Mouse (Mus musculus): ENCODE measurements at regions not wholly inside any gene's neighbourhood (a gene's known extent, or its start where the extent isn't known, plus 50 kb on each side); places are given as distances from the start of the nearest gene placed in this dataset.

- no peaks in the 10 kb centered on the region for H3K27me3 ChIP-seq (ENCODE audit: control insufficient read depth, insufficient read depth, insufficient read length)
- no peaks in the 10 kb centered on the region for H3K79me3 ChIP-seq (ENCODE audit: low read depth)
- H3ac ChIP-seq (ENCODE audit: control insufficient read depth, insufficient read length, low read depth): no peak overlapping the region
- H3K36me3 ChIP-seq (ENCODE audit: control insufficient read depth, insufficient read depth): no peaks in the 10 kb centered on the region
- no peak overlapping the region for H3K4me3 ChIP-seq (ENCODE audit: insufficient read depth, poor library complexity, severe bottlenecking)
- TF ChIP-seq MYOG (IDR thresholded peaks at IDR 0.05; ENCODE audit: control insufficient read depth, extremely low read depth, insufficient read length): no peak
- no peak for TF ChIP-seq CTCF (IDR thresholded peaks at IDR 0.05; ENCODE audit: control insufficient read depth, insufficient read depth, insufficient read length)
- TF ChIP-seq MYOD1 (IDR thresholded peaks at IDR 0.05; ENCODE audit: control insufficient read depth, insufficient read length, low read depth): no peak
- TF ChIP-seq USF1 (IDR thresholded peaks at IDR 0.05; ENCODE audit: low read depth): no peak
- TF ChIP-seq MAX (IDR thresholded peaks at IDR 0.05): no peak
- TF ChIP-seq FOSL1 (IDR thresholded peaks at IDR 0.05; ENCODE audit: insufficient read depth, low read length, poor library complexity, severe bottlenecking): no peak
- TF ChIP-seq CEBPB (IDR thresholded peaks at IDR 0.05; ENCODE audit: low read depth): no peak
- no peaks in the 10 kb centered on the region for H3K79me2 ChIP-seq (ENCODE audit: control insufficient read depth, insufficient read depth)
These were observed 498.6 kb upstream of the Acvr2a start for GRCm38 (mm10) chr2:48315306-48315705.

- no peaks in the 10 kb centered on the region for H3K79me3 ChIP-seq (ENCODE audit: low read depth)
- H3K36me3 ChIP-seq (ENCODE audit: control insufficient read depth, insufficient read depth): no peaks in the 10 kb centered on the region
- no peak for TF ChIP-seq FOSL1 (IDR thresholded peaks at IDR 0.05; ENCODE audit: insufficient read depth, low read length, poor library complexity, severe bottlenecking)
- TF ChIP-seq USF1 (IDR thresholded peaks at IDR 0.05; ENCODE audit: low read depth): no peak
- no peak for TF ChIP-seq MYOG (IDR thresholded peaks at IDR 0.05; ENCODE audit: control insufficient read depth, extremely low read depth, insufficient read length)
- no peak for TF ChIP-seq MYOD1 (IDR thresholded peaks at IDR 0.05; ENCODE audit: control insufficient read depth, insufficient read length, low read depth)
- no peak for TF ChIP-seq MAX (IDR thresholded peaks at IDR 0.05)
- no peak for TF ChIP-seq CTCF (IDR thresholded peaks at IDR 0.05; ENCODE audit: control insufficient read depth, insufficient read depth, insufficient read length)
- no peak for TF ChIP-seq CEBPB (IDR thresholded peaks at IDR 0.05; ENCODE audit: low read depth)
- H3K79me2 ChIP-seq (ENCODE audit: control insufficient read depth, insufficient read depth): no peaks in the 10 kb centered on the region
- no peak overlapping the region for H3ac ChIP-seq (ENCODE audit: control insufficient read depth, insufficient read length, low read depth)
- no peak overlapping the region for H3K4me3 ChIP-seq (ENCODE audit: insufficient read depth, poor library complexity, severe bottlenecking)
- H3K27me3 ChIP-seq (ENCODE audit: control insufficient read depth, insufficient read depth, insufficient read length): no peaks in the 10 kb centered on the region
These were observed 497.6 kb upstream of the Acvr2a start for GRCm38 (mm10) chr2:48316180-48316889.

- no peak overlapping the region for H3K4me3 ChIP-seq (ENCODE audit: insufficient read depth, poor library complexity, severe bottlenecking)
- H3K79me2 ChIP-seq (ENCODE audit: control insufficient read depth, insufficient read depth): no peaks in the 10 kb centered on the region
- no peaks in the 10 kb centered on the region for H3K79me3 ChIP-seq (ENCODE audit: low read depth)
- no peak for TF ChIP-seq FOSL1 (IDR thresholded peaks at IDR 0.05; ENCODE audit: insufficient read depth, low read length, poor library complexity, severe bottlenecking)
- TF ChIP-seq MYOD1 (IDR thresholded peaks at IDR 0.05; ENCODE audit: control insufficient read depth, insufficient read length, low read depth): no peak
- no peak for TF ChIP-seq CEBPB (IDR thresholded peaks at IDR 0.05; ENCODE audit: low read depth)
- no peak for TF ChIP-seq USF1 (IDR thresholded peaks at IDR 0.05; ENCODE audit: low read depth)
- TF ChIP-seq MYOG (IDR thresholded peaks at IDR 0.05; ENCODE audit: control insufficient read depth, extremely low read depth, insufficient read length): no peak
- TF ChIP-seq CTCF (IDR thresholded peaks at IDR 0.05; ENCODE audit: control insufficient read depth, insufficient read depth, insufficient read length): no peak
- no peak for TF ChIP-seq MAX (IDR thresholded peaks at IDR 0.05)
- H3K27me3 ChIP-seq (ENCODE audit: control insufficient read depth, insufficient read depth, insufficient read length): no peaks in the 10 kb centered on the region
- no peak overlapping the region for H3ac ChIP-seq (ENCODE audit: control insufficient read depth, insufficient read length, low read depth)
- H3K36me3 ChIP-seq (ENCODE audit: control insufficient read depth, insufficient read depth): no peaks in the 10 kb centered on the region
These were observed 496.1 kb upstream of the Acvr2a start for GRCm38 (mm10) chr2:48317821-48318220.

- H3K27me3 ChIP-seq (ENCODE audit: control insufficient read depth, insufficient read depth, insufficient read length): no peaks in the 10 kb centered on the region
- H3K36me3 ChIP-seq (ENCODE audit: control insufficient read depth, insufficient read depth): no peaks in the 10 kb centered on the region
- TF ChIP-seq MYOG (IDR thresholded peaks at IDR 0.05; ENCODE audit: control insufficient read depth, extremely low read depth, insufficient read length) (no peak), CTCF (IDR thresholded peaks at IDR 0.05; ENCODE audit: control insufficient read depth, insufficient read depth, insufficient read length) (no peak), MYOD1 (IDR thresholded peaks at IDR 0.05; ENCODE audit: control insufficient read depth, insufficient read length, low read depth) (no peak), CEBPB (IDR thresholded peaks at IDR 0.05; ENCODE audit: low read depth) (no peak), MAX (IDR thresholded peaks at IDR 0.05) (no peak), FOSL1 (IDR thresholded peaks at IDR 0.05; ENCODE audit: insufficient read depth, low read length, poor library complexity, severe bottlenecking) (no peak), USF1 (IDR thresholded peaks at IDR 0.05; ENCODE audit: low read depth) (no peak)
- H3K79me3 ChIP-seq (ENCODE audit: low read depth): no peaks in the 10 kb centered on the region
- H3ac ChIP-seq (ENCODE audit: control insufficient read depth, insufficient read length, low read depth): no peak overlapping the region
- H3K4me3 ChIP-seq (ENCODE audit: insufficient read depth, poor library complexity, severe bottlenecking): no peak overlapping the region
- H3K79me2 ChIP-seq (ENCODE audit: control insufficient read depth, insufficient read depth): no peaks in the 10 kb centered on the region
These were observed 495.4 kb upstream of the Acvr2a start for GRCm38 (mm10) chr2:48318384-48319030.

- TF ChIP-seq FOSL1 (IDR thresholded peaks at IDR 0.05; ENCODE audit: insufficient read depth, low read length, poor library complexity, severe bottlenecking): no peak
- TF ChIP-seq USF1 (IDR thresholded peaks at IDR 0.05; ENCODE audit: low read depth): no peak
- TF ChIP-seq MAX (IDR thresholded peaks at IDR 0.05): no peak
- no peak for TF ChIP-seq CEBPB (IDR thresholded peaks at IDR 0.05; ENCODE audit: low read depth)
- TF ChIP-seq MYOD1 (IDR thresholded peaks at IDR 0.05; ENCODE audit: control insufficient read depth, insufficient read length, low read depth): no peak
- TF ChIP-seq CTCF (IDR thresholded peaks at IDR 0.05; ENCODE audit: control insufficient read depth, insufficient read depth, insufficient read length): no peak
- no peak for TF ChIP-seq MYOG (IDR thresholded peaks at IDR 0.05; ENCODE audit: control insufficient read depth, extremely low read depth, insufficient read length)
- no peak overlapping the region for H3K4me3 ChIP-seq (ENCODE audit: insufficient read depth, poor library complexity, severe bottlenecking)
- H3ac ChIP-seq (ENCODE audit: control insufficient read depth, insufficient read length, low read depth): no peak overlapping the region
- no peaks in the 10 kb centered on the region for H3K36me3 ChIP-seq (ENCODE audit: control insufficient read depth, insufficient read depth)
- no peaks in the 10 kb centered on the region for H3K79me2 ChIP-seq (ENCODE audit: control insufficient read depth, insufficient read depth)
- no peaks in the 10 kb centered on the region for H3K27me3 ChIP-seq (ENCODE audit: control insufficient read depth, insufficient read depth, insufficient read length)
- no peaks in the 10 kb centered on the region for H3K79me3 ChIP-seq (ENCODE audit: low read depth)
These were observed 492.4 kb upstream of the Acvr2a start for GRCm38 (mm10) chr2:48321471-48321870.

Measured in C2C12 (cell line).